Mouse (Mus musculus) urinary bladder, adult 18-20 months (tissue): ENCODE data around the gene Mylk.

Experiments
- DNase-seq, 2 experiments: peaks; one replicate each; pipeline ENCODE4 v3.0.0; 2022; ENCODE audit warnings: low spot score in 2 of 2, mixed read lengths in 2 of 2

Mylk gene

DNA sequence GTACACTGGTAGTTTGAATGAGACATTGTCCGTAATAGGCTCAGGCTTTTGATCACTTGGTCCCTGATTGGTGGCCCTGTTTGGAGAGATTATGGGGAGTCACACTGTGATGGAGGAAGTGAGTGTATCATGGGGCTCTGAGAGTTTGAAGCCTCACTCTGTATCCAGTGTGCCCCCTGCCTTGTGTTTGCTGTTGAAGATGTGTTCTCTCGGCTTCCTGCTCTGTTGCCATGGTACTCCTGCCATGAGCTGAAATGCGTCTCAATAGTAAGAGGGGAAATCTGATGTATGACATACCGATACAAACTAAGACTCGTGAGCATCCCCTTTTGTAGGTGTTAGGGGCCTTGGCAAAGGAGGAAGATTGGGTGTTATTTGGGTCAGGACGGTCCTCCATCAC is 99.8 kb downstream of the Mylk start:
- no peak for DNase-seq

DNA sequence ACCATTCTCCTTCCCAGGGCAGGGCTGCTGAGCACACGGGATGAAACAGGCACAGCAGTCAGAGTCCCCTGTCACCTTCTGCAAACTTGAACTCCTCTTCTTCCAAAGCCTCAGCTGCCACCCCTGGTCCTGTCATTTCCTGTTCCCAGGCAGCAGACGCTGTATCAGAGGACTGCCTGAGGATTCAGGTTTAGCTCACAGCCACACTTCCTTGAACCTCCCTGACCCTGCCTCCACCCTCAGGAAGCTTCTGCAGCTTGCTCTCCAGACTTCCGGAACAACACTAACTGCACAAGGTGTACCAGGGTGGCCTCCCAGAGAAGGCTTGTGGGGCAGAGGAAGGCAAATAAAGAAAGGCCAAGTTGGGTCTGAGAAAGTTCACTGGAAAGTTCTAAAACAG is 102.6 kb downstream of the Mylk start:
- DNase-seq: no peak

DNA sequence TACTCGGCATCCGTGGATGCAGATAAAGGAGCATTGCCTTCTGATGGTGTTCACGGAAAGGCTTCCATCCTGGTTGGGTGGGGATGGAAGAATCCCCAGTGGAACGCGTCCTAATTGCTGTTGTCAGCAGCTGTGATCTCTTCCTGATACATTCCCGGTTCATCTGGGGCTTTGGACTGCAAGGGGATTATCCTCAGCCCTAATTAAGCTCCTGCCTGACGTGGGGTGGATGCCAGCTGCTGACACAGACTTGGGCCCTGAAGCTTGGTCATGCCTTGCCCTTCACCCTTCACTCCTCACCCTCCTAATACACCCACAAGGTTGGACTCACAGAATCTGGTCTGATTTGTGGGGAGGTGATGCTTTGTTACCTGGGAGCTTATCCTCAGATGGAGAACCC is 109.1 kb downstream of the Mylk start:
- no peak for DNase-seq

DNA sequence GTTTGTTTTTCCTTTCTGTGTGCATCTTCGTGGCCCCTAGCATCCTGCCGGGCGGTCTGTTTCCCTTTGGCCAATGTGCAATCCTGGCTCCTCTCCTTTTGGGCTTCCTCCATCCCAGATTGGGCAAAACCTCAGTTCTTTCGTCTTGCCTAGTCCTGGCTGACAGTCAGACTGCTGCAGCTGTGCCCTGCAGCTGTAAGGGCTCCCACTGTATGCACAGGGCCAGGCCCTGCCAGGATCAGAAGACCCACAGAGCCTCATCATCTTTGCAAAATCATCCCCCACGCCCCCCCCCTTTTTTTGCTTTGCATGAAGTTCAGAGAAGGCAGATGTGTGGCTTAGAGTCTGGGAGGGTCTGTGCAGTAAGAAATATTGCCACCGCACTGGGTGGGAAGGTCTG is 110.1 kb downstream of the Mylk start:
- DNase-seq: no peak

DNA sequence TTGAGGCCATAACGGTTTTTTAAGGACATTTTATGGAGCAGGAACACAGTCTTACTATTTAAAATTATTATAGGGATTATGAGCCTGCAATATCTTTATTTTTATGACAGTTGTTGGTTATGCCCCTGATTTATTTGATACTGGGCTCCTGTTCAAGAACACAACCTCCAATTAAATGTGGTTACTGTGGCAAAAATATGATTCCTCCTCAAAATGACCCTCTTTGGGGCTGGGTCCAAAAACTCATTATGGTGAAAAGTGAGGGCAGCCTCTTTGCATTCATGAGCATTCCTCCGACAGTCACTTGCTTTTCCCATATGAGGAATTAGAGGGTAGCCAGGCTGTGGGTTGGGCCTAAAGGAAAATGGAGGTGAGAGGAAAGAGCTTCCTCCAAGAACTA is 110.7 kb downstream of the Mylk start:
- DNase-seq: no peak

DNA sequence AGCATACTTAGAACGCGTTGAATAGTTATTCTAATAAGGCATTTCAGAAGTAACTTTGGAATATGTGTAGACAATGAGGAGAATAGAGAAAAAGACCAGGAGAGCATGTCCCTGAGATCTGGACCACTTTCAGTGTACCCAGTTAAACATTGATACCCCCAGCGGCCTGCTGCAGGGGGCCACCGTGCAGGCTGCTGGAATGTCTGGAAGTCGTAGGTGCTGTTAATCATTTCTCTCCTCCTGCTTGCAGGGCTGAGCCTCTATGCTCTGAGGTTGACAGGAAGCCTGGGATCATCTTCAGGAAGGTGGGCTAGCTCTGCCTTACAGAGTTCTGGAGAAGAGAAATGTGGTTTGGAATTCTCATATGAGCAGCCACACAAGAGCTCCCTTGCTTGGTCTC is 112.6 kb downstream of the Mylk start:
- no peak for DNase-seq

DNA sequence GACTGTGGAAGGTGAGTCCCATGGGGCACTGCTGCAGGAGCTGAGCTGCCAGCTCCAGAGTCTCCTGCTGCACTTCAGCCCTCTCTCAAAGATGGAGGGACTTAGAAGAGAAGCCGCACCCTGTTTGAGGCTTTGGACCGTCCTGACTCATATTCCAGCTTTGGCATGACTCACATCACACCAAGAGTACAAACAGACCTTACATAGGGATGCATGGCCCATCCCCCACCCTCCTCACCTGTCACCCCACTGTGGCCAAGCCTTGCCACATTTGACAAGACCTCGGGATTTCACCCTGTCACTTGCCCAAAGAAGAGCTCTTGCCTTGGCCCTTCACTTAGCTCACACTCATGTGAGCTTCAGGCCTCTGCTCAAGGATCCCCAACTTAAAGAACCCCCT is 115.8 kb downstream of the Mylk start:
- DNase-seq: no peak

DNA sequence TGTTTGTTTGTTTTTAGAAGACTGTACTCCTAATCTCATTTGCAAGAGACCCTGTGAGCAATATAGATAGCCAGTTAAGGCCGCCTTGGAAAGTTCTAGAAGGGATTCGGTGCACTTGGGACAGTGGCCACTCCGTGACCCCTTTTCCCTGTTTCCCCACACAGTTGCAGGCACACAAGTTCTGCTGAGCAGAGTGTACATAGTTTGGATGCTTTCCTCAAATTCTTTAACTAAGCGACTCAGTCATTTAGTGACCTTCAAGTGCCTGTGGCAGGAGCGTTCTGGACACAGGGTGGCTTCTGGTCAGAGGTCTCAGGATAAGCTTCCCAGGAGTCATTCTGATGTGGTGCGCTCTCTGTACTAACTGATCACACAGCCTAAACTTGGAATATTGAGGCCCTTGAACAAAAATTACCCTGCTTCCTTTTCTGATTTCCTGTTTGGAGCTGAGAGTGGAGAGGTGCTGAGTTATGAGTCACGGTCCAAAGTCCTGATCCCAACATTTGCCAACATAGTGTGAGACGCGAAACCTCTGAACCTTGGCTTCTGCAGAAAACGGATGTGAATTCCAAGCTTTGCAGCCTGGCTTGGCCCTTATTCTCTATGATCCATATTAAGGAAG is 116.8 kb downstream of the Mylk start:
- DNase-seq: no peak

DNA sequence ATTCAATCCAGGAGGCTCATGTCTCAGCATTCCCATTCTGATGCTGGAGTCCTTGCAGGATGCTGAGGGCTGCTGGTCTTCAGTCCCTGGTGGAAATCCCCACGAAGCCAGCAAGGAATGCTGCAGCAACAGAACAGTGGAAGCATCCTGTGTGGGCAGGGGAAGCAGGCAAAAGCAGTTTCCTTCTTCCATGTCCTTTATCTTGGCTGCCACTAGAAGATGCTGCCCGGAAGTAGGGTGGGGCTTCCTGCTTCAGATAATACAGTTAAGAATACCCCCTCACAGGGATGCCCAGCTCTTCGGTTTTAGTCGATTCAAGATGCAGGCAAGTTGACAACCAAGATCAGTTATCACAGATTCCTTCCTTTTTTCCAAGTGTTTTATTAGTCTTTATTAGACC is 120.4 kb downstream of the Mylk start:
- DNase-seq: no peak

DNA sequence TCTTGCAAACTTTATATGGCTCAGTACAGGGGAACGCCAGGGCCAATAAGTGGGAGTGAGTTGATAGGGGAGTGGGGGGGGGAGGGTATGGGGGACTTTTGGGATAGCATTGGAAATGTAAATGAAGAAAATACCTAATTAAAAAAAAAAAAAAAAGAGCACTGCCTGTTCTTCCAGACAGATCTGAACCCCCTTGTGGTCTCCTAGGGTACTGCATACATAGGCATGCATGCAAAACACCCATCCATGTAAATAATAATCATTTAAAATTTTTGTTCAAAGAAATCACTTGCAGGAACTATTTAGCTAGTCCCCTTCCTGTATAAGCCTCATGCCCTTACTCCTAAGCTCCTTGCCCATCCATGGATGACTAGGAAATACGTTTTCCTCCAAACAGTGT is 122.2 kb downstream of the Mylk start:
- DNase-seq: no peak

DNA sequence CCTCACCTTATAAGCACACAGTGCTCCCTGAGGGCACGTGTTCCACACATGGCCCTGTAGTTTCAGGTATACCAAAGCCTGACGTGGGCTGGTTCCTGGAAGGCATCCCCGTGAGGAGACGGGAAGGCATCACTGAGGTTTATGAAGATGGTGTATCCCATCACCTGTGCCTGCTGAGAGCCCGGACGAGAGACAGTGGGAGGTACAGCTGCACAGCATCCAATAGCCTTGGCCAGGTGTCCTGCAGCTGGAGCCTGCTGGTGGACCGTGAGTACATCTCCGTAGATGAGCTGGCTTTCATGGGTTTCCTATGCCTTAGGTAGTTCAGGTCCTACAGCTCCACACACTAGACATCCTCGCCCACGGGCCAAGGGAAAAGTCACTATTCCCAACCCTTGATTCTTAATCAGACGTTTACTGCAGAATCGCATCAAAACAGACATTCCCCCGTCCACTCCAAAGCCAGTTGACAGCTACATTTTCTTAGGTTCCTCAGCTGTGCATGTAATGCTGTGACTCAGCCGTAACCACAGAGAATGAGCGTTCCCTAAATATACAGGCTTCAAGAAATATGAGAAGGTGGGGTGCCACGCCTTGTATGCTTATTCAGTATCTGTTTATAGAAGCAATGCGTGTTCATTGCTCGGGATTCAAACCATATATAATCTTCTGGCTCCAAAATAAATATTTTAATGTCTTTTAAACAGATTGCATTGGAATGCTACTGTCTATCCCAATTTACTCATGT is 135.2 kb downstream of the Mylk start:
- no peak for DNase-seq

DNA sequence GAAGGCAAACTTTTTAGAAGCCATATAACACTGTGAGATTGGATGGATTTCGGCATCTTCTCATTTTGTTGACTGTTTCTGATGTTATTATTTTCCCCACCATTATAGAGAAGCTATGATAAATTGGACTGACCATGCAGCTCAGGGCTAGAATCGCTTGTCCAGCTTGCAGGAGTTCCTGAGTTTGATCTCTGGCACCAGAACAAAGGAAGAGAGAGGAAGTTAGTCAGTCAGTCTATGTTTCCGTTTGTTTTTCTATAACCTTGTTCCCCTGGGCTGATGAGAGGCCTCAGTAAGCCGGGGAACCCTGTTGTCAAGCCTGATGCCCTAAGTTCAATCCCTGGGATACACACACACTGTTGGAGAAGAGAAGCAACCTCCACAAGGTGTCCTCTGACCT is 135.8 kb downstream of the Mylk start:
- DNase-seq: no peak

DNA sequence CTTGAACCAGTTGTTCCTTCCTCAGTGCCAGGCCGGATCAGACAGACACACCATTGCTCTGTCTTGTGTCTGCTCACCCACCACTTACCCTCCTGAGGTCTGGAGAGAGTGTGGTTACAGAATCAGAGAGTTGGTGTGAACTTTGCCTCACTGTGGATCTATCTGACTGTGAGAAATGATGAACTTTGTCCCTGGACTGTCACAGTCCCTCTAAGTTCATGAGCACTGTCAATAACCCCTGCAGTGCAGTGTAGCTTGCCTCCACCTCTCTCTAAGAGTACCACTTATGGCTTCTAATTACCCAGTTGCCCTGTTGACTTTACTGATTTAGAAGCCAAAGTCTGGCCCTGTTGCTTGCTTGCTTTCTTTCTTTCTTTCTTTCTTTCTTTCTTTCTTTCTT is 142.0 kb downstream of the Mylk start:
- no peak for DNase-seq

DNA sequence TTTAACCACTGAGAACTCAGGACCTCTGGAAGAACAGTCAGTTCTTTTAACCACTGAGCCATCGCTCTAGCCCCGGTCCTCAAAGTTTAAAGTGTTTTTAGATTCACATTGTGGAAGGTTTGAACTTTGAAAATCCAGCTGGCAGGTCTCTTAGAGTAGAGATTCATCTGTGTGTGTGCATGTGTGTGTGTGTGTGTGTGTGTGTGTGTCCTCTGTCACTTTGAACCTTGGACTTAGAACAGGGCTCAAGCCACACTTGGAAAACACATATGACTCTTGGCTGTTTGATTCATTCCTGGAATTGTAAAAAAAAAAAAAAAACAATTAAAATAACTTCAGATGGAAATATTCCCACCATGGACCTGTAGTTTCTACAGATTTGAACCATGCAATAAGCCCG is 149.0 kb downstream of the Mylk start:
- no peak for DNase-seq

DNA sequence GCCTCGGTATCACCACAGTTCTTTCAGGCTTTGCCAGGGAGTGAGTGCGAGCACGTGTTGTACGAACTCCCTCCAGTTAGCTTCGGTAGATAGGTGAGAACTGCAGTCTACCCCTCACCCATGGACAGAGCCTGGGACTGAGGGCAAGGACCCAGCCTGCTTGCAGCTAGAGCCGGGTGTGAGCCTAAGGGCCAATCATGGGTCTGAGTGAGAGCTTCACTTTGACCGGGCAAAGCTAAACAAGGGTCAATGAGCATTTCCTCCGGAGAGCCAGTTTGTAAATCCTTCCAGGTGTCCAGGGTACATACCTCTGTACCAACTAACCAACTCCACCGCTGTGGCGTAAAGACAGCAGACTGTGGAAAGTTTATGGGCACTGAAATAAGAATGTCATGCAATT is 150.9 kb downstream of the Mylk start:
- no peak for DNase-seq

DNA sequence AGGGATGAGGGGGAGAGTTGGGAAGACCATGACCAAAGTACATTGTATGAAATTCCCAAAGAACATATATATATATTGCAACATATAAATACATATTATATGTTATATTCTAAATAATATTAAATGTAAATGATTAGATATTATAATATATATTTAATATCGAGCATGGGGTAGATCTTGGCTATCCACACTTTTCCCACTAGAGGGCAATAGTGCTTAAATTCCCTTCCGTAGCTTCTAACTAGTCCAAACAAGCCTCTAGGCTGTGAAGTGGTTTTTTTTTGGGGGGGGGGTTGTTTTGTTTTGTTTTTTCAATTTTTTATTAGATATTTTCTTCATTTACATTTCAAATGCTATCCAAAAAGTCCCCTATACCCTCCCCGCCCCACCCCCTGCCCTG is 152.0 kb downstream of the Mylk start:
- DNase-seq: no peak

DNA sequence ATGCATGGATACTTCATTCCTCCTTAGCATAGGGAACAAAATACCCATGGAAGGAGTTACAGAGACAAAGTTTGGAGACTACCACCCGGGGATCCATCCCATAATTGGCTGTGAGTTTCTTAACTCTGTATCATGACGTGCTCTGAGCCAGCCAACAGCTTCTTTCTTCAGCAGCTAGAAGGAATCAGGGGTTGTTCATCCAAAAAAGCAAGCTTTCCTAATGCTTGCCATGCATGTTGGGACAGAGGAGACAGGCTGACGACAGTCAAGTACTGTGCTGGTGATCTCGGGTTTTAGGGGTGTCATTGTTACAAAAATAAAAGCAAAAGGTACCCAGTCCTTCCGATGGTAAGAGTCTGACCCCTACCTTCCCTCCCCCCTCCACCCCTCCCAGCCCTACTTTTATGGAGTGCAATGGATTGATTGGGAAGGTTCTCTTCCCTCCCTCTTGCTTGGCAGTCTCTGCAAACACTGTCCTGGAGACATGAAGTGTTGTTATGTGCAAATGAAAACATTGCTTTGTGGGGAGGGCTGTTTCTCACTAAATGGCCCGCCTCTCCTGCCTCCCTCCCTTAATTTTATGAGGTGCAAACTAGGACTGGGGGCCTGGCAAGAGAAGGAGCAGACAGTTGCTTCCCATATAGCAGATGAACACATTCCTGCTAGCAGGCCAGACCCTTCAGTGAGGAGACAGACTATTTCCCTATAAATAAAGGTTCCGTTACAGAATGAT is 153.2 kb downstream of the Mylk start:
- no peak for DNase-seq

DNA sequence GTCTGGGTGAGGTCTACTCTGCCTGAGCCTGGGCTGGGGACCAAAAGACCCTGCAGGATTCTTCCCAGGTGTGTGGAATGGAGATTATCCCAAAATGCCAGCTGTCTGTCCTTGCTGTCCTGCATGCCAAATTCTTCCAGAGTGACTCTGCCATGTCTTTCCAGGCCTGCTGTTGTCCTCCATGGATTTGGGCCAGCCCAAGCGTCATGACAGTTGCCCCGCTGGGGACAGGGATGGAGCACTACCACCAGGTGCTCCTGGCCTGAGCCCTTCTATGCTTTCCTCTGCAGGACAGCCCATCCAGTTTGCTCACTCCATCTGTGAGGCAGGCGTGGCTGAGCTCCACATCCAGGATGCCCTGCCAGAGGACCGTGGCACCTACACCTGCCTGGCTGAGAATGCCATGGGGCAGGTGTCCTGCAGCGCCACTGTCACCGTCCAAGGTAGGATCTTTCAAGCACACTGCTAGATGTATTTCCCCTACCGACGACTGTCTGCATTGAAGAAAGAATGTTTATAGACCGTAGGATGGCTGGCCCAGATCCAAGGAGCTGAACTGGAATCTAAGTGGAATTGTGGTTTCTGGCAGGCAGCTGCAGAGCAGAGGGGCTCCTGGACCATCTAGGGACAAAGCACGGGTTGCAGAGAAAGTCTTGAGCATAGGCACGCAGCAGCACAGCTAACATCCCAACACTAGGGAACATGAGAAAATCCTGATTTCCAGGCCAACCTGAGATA is 154.2 kb downstream of the Mylk start:
- no peak for DNase-seq

DNA sequence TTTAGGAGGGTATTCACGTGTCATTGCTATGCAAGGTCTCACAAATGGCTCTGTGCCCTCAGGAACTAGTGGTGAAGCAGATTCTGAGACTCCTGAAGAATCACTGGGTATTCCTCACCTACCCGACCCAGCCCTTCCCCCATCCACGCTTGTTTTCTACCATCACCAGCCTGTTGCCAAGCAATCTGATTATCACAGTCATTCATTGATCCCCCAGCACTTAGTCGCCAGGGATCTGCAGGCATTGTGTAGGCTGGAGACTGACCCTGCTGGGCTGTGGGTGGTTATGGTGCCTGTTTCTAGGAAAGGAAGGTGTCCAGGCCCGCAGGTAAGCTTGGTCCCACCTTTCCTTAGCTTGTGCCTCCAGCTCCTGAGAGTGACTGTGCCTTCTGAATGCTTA is 155.0 kb downstream of the Mylk start:
- no peak for DNase-seq

DNA sequence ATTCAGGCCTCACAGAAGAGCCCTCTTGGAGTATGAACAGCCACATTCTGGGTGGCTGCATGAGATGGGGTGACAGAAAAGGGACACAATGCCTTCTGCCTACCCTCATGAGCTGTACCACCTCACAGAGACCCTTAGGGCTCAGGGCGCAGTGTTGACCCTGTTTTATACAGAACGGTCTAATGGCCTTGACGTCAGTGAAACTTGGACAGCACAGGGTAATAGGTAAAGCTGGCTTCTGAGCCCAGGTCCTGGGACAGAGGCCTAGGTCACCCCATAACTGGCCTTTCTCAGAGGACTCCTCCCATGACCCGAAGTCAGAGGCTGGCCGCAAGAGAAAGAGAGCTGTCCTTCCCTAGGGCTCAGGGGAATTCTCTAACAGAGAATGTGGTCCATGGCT is 155.5 kb downstream of the Mylk start:
- DNase-seq: no peak

DNA sequence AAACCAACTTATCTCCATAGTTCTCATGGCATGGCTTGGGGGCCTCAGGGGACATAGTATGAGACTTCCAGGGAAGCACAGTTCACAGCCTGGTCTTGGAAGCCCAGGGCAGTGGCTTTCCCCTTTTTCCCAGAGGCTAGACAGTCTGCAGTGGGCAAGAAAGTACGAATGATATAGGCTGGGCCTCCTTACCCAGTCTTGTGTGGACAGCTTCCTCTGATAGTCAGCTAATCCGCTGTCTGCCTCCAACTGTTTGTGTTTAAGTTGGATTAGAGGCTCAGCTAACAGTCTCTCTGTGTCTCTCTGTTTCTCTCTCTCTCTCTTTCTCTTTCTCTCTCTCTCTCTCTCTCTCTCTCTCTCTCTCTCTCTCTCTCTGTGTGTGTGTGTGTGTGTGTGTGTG is 156.0 kb downstream of the Mylk start:
- DNase-seq: no peak

DNA sequence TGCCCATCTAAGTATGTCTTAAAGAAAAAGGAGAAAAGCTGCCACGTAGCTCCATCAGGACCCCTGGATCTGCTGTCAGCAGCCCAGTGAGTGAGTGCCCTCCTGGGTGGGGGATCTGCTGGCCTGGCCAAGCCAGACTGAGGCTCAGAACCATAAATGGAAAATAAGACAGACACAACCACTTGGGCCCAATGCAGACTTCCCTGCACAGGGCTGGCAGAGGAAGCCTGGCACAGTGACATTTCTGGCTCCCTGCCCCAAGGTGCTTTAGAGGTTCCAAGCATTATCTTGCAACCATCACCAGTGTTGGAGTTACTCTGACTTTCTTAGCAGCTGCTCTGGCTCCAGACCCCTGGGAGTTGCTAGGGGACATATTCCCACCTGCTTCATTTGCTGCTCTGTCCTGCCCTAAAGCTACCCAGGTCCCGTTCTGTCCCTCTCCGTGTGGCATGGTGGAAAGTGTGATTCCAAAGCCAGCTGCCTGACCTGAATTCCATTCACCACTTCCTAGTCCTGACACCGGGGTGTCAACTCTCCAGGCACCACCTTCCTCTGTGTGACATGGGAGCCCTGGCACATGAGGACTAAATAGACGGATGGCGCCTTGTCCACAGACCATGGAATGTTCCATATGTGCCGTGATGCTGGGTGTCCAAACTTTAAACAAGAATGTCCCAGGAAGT is 156.7 kb downstream of the Mylk start:
- no peak for DNase-seq
